15 mouse cellular contexts compared by ENCODE assay signal in the genomic region with DNA sequence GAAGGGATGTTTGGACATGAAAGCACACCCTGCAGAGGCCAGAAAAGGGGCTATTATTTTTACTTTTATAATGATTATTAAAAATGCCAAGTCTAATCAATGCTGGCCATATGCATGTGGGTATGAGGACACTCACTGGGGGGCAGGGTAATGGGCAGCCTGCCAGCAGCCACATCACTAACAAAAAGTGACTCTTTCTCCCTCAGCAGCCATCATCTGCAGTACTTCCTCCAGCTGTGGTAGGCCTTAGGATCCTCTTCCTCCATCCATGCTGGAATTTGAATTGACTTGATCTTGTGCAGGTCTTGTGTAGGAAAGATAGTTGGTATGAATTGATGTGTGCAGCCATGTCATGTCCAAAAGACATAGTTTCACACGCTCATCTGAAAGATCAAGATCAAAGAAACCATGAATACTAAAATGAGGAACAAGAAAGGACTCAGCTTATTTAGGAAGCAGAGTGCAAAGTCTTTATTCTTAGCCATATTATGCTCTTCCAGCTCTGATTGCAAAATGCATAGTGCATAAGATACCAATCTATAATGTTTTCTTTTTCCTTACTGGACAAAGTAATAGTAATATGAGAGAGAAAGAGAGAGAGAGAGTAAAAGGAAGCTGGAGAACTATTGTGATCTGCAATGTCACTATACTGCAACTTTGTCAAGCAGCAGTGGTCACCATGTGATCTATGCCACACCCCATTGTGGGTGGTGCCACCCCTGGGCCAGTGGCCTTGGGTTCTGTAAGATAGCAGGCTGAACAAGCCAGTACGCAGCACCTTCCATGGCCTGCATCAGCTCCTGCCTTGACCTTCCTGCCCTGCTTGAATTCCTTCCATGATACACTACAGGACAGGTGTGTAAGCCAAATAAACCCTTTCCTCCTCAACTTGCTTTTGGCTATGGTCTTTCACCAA. TPM values are rescaled to one million over a fixed set of nuclear protein-coding genes. Genes with fewer than 3 reads are reported as not detected.
DNase-seq lines count a peak whose midpoint lies in the region; ATAC-seq lines count a peak whose summit lies in the region.
"Had no signal": no experiment of that assay in that cellular context is flagged by ENCODE, and none has a peak within 500 bp of the region (broad histone marks: within the 10 kb centered on the region; RNA-seq: fewer than 3 reads in every experiment).

No protein-coding gene starts in this region.

- no peak overlapping the region for H3K9ac ChIP-seq in limb, embryonic 11.5 days (ENCODE audit: low read length)
- no peak overlapping the region for H3K9ac ChIP-seq in liver, embryonic 16.5 days (ENCODE audit: low read depth, low read length)
- H3K9ac ChIP-seq in hindbrain, embryonic 14.5 days: no peak overlapping the region
- H3K9ac ChIP-seq: midbrain, embryonic 13.5 days had no signal

- no peaks in the 10 kb centered on the region for H3K4me1 ChIP-seq in limb, embryonic 11.5 days (ENCODE audit: control insufficient read depth, insufficient read depth, low read length)
- H3K4me1 ChIP-seq in limb, embryonic 10.5 days: no peaks in the 10 kb centered on the region
- peaks cover 2% of the 10 kb centered on the region; the same call in 1 of the 2 replicates for H3K4me1 ChIP-seq in liver, embryonic 16.5 days (ENCODE audit: control insufficient read depth, low read depth, low read length)
- no peaks in the 10 kb centered on the region for H3K4me1 ChIP-seq in hindbrain, embryonic 14.5 days (replicated peaks; ENCODE audit: control insufficient read depth, insufficient read depth, low read length)
- H3K4me1 ChIP-seq: midbrain, embryonic 13.5 days had no signal

- no peak overlapping the region for H3K4me3 ChIP-seq in limb, embryonic 11.5 days (ENCODE audit: low read depth, low read length)
- H3K4me3 ChIP-seq in limb, embryonic 10.5 days: no peak overlapping the region
- no peak overlapping the region for H3K4me3 ChIP-seq in liver, embryonic 16.5 days (ENCODE audit: low read depth, low read length)
- no peak overlapping the region for H3K4me3 ChIP-seq in hindbrain, embryonic 14.5 days (replicated peaks; ENCODE audit: low read length)
- H3K4me3 ChIP-seq: midbrain, embryonic 13.5 days had no signal

- H3K27ac ChIP-seq in limb, embryonic 11.5 days (replicated peaks; ENCODE audit: low read depth, low read length): no peak overlapping the region
- no peak overlapping the region for H3K27ac ChIP-seq in limb, embryonic 10.5 days
- no peak overlapping the region for H3K27ac ChIP-seq in liver, embryonic 16.5 days (ENCODE audit: low read length)
- no peak overlapping the region for H3K27ac ChIP-seq in hindbrain, embryonic 14.5 days
- H3K27ac ChIP-seq: midbrain, embryonic 13.5 days had no signal

- WGBS in limb, embryonic 11.5 days: 89% methylated on average over 2 of the region's 2 CpGs
- WGBS in limb, embryonic 10.5 days: 84% methylated on average over 2 of the region's 2 CpGs
- 21% methylated on average over 2 of the region's 2 CpGs for WGBS in liver, embryonic 16.5 days (ENCODE audit: insufficient replicate concordance)
- WGBS in hindbrain, embryonic 14.5 days: 81% methylated on average over 2 of the region's 2 CpGs

- no peaks in the 10 kb centered on the region for H3K9me3 ChIP-seq in limb, embryonic 11.5 days (ENCODE audit: control insufficient read depth, low read length)
- H3K9me3 ChIP-seq in limb, embryonic 10.5 days (replicated peaks): no peaks in the 10 kb centered on the region
- no peaks in the 10 kb centered on the region for H3K9me3 ChIP-seq in liver, embryonic 16.5 days (replicated peaks; ENCODE audit: control insufficient read depth, low read length)
- H3K9me3 ChIP-seq in hindbrain, embryonic 14.5 days (ENCODE audit: control insufficient read depth, low read length): no peaks in the 10 kb centered on the region
- H3K9me3 ChIP-seq: midbrain, embryonic 13.5 days had no signal

- 0 out of 2 replicates have a peak, but pooled peaks have one; percentile 51 for ATAC-seq in limb, embryonic 11.5 days (ENCODE audit: insufficient number of reproducible peaks, low FRiP score, low TSS enrichment, low read depth)
- ATAC-seq in liver, embryonic 16.5 days (ENCODE audit: low read depth): peak; percentile 82
- no peak for ATAC-seq in hindbrain, embryonic 14.5 days (ENCODE audit: low FRiP score)
- ATAC-seq: intestine, embryonic 16.5 days; midbrain, embryonic 13.5 days had no signal

- H3K36me3 ChIP-seq in limb, embryonic 11.5 days (ENCODE audit: control insufficient read depth, insufficient read depth, low read length): no peaks in the 10 kb centered on the region
- no peaks in the 10 kb centered on the region for H3K36me3 ChIP-seq in limb, embryonic 10.5 days
- H3K36me3 ChIP-seq in liver, embryonic 16.5 days (ENCODE audit: control insufficient read depth, insufficient read depth): no peaks in the 10 kb centered on the region
- H3K36me3 ChIP-seq in hindbrain, embryonic 14.5 days (replicated peaks; ENCODE audit: control insufficient read depth, insufficient read depth): no peaks in the 10 kb centered on the region
- H3K36me3 ChIP-seq: midbrain, embryonic 13.5 days had no signal

- no peak overlapping the region for H3K4me2 ChIP-seq in limb, embryonic 11.5 days (ENCODE audit: low read depth, severe bottlenecking)
- H3K4me2 ChIP-seq in liver, embryonic 16.5 days (ENCODE audit: low read depth, low read length): no peak overlapping the region
- H3K4me2 ChIP-seq in hindbrain, embryonic 14.5 days (replicated peaks): no peak overlapping the region
- H3K4me2 ChIP-seq: midbrain, embryonic 13.5 days had no signal

- DNase-seq in limb, embryonic 11.5 days (ENCODE audit: low spot score): no peak
- no peak for DNase-seq in limb, embryonic 10.5 days (ENCODE audit: low spot score)
- DNase-seq in c-Kit-positive CD71-positive TER-119-positive erythroid progenitor cells, embryonic 14.5 days (ENCODE audit: low spot score): peak; percentile 45
- peak; percentile 54 to 72 for DNase-seq in spleen, postnatal 36 days (ENCODE audit: low spot score in 2 of 2)
- no peak for DNase-seq in urinary bladder, postnatal 4 days (ENCODE audit: low spot score in 2 of 2)
- no peak for DNase-seq in layer of hippocampus, postnatal 14 days (ENCODE audit: low spot score in 2 of 2)
- no peak for DNase-seq in hindbrain, embryonic 14.5 days (ENCODE audit: low spot score)
- DNase-seq: adrenal gland, postnatal 36 days; cerebellum, adult 11-12 months; heart, adult 18-20 months; kidney, postnatal 36 days; thymus, postnatal 25 days had no signal

- no peaks in the 10 kb centered on the region for H3K27me3 ChIP-seq in limb, embryonic 11.5 days (ENCODE audit: control insufficient read depth, insufficient read depth, low read length)
- H3K27me3 ChIP-seq in limb, embryonic 10.5 days (ENCODE audit: low read depth, poor library complexity, severe bottlenecking): no peaks in the 10 kb centered on the region
- no peaks in the 10 kb centered on the region for H3K27me3 ChIP-seq in liver, embryonic 16.5 days (ENCODE audit: control insufficient read depth, insufficient read depth, low read depth, low read length)
- H3K27me3 ChIP-seq in hindbrain, embryonic 14.5 days (ENCODE audit: control insufficient read depth, insufficient read depth, low read length): no peaks in the 10 kb centered on the region

RNA-seq across cellular contexts. Expression of gene Zfp961, which starts 10.3 kb away (rescaled TPM):
- 30.9 and 31.2 TPM in 2 replicates for polyA plus RNA-seq in limb, embryonic 11.5 days (2014; fragmentation: Nextera tagmentation; extraction: Ambion mirVana)
- 28.0 and 28.1 TPM in 2 replicates for polyA plus RNA-seq in limb, embryonic 10.5 days (2016; fragmentation: Nextera tagmentation; extraction: Ambion mirVana)
- 6.1 and 6.8 TPM in 2 replicates for polyA plus RNA-seq in liver, embryonic 16.5 days (2015; fragmentation: Nextera tagmentation; extraction: Ambion mirVana)
- 10 to 100 TPM; 17.0 to 17.7 TPM for total RNA-seq in layer of hippocampus, postnatal 14 days (2021)
- 18.8 and 25.4 TPM in 2 replicates for polyA plus RNA-seq in hindbrain, embryonic 14.5 days (2014; fragmentation: Nextera tagmentation; extraction: Ambion mirVana)

RNA-seq across cellular contexts. Expression of gene Zfp617, which starts 32.1 kb away (rescaled TPM):
- polyA plus RNA-seq in limb, embryonic 11.5 days (2014; fragmentation: Nextera tagmentation; extraction: Ambion mirVana): 34.0 and 39.2 TPM in 2 replicates
- polyA plus RNA-seq in limb, embryonic 10.5 days (2016; fragmentation: Nextera tagmentation; extraction: Ambion mirVana): 27.4 and 34.3 TPM in 2 replicates
- 7.6 and 8.6 TPM in 2 replicates for polyA plus RNA-seq in liver, embryonic 16.5 days (2015; fragmentation: Nextera tagmentation; extraction: Ambion mirVana)
- 10 to 100 TPM; 25.2 to 31.4 TPM for total RNA-seq in layer of hippocampus, postnatal 14 days (2021)
- 35.3 and 37.8 TPM in 2 replicates for polyA plus RNA-seq in hindbrain, embryonic 14.5 days (2014; fragmentation: Nextera tagmentation; extraction: Ambion mirVana)

RNA-seq across cellular contexts. Expression of gene Zfp882, which starts 32.1 kb away (rescaled TPM):
- 5.4 and 6.7 TPM in 2 replicates for polyA plus RNA-seq in limb, embryonic 11.5 days (2014; fragmentation: Nextera tagmentation; extraction: Ambion mirVana)
- 5.4 and 7.2 TPM in 2 replicates for polyA plus RNA-seq in limb, embryonic 10.5 days (2016; fragmentation: Nextera tagmentation; extraction: Ambion mirVana)
- polyA plus RNA-seq in liver, embryonic 16.5 days (2015; fragmentation: Nextera tagmentation; extraction: Ambion mirVana): 0.63 and 0.77 TPM in 2 replicates
- total RNA-seq in layer of hippocampus, postnatal 14 days (2021): 10 to 100 TPM; 10.9 to 12.8 TPM
- 15.8 and 17.1 TPM in 2 replicates for polyA plus RNA-seq in hindbrain, embryonic 14.5 days (2014; fragmentation: Nextera tagmentation; extraction: Ambion mirVana)

RNA-seq across cellular contexts. Expression of gene Zfp709, which starts 58.7 kb away (rescaled TPM):
- 4.2 and 4.5 TPM in 2 replicates for polyA plus RNA-seq in limb, embryonic 11.5 days (2014; fragmentation: Nextera tagmentation; extraction: Ambion mirVana)
- polyA plus RNA-seq in limb, embryonic 10.5 days (2016; fragmentation: Nextera tagmentation; extraction: Ambion mirVana): 3.7 and 3.9 TPM in 2 replicates
- polyA plus RNA-seq in liver, embryonic 16.5 days (2015; fragmentation: Nextera tagmentation; extraction: Ambion mirVana): 1.3 and 1.8 TPM in 2 replicates
- 10 to 100 TPM in 1 of 2 experiments, 1 to 10 TPM in 1; 9.3 to 10.4 TPM for total RNA-seq in layer of hippocampus, postnatal 14 days (2021)
- 9.8 and 10.4 TPM in 2 replicates for polyA plus RNA-seq in hindbrain, embryonic 14.5 days (2014; fragmentation: Nextera tagmentation; extraction: Ambion mirVana)

Comparison
In these comparisons a context has a peak if more than half of its experiments do, and no peak if none do; other contexts are left out.
1. DNase-seq: peak in c-Kit-positive CD71-positive TER-119-positive erythroid progenitor cells, embryonic 14.5 days (single experiment) and spleen, postnatal 36 days (2 of 2); none in limb, embryonic 11.5 days (single experiment), limb, embryonic 10.5 days (single experiment), urinary bladder, postnatal 4 days (0 of 2), layer of hippocampus, postnatal 14 days (0 of 2) and hindbrain, embryonic 14.5 days (single experiment).